8 mouse cellular contexts compared by ENCODE assay signal in the genomic region with DNA sequence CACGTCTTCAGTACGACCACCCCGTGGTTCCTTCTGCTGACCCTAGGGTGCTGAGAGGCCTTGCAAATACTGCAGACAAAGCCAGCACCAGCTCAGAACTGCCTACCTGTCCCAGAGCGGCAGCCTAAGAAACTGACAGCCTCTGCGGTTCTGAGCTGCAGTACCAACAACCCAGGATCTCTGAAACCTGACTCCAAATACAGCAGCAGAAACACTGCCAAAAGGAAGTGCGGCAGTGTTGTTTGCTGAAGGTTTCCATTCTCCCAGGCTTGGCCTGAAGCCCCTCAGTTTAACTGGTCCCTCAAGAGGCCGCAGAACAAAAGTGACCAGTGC. TPM values are rescaled to one million over a fixed set of nuclear protein-coding genes. Genes with fewer than 3 reads are reported as not detected.
A peak's percentile ranks its signal among the peaks of the same experiment; 100 is the strongest.
DNase-seq lines count a peak whose midpoint lies in the region; ATAC-seq and TF ChIP-seq lines count a peak whose summit lies in the region.

No protein-coding gene starts in this region.

- no peak for TF ChIP-seq POLR2A in lung, adult 2 months (IDR thresholded peaks at IDR 0.05; ENCODE audit: borderline replicate concordance, extremely low read depth, low read depth, low read length)

- no peak for TF ChIP-seq CTCF in G1E (IDR thresholded peaks at IDR 0.05; ENCODE audit: low read depth, low read length)
- TF ChIP-seq CTCF in lung, adult 2 months (IDR thresholded peaks at IDR 0.05; ENCODE audit: insufficient read depth, low read length), result no peak

- H3K4me3 ChIP-seq in G1E (ENCODE audit: low read depth, low read length), result peak overlapping the region; percentile 77; the same call in 1 of the 2 replicates
- peak overlapping the region; percentile 92 for H3K4me3 ChIP-seq in forebrain, embryonic 13.5 days
- H3K4me3 ChIP-seq in intestine, embryonic 14.5 days (ENCODE audit: low read depth, low read length), result peak overlapping the region; percentile 83
- H3K4me3 ChIP-seq in lung, adult 2 months (replicated peaks; ENCODE audit: extremely low read depth, low read depth, low read length), result peak overlapping the region; percentile 74
- peak overlapping the region; percentile 78 for H3K4me3 ChIP-seq in stomach, embryonic 15.5 days (replicated peaks)

- no peak for ATAC-seq in G1E (ENCODE audit: extremely low read depth, insufficient number of reproducible peaks, low FRiP score, poor library complexity, severe bottlenecking)
- ATAC-seq in forebrain, embryonic 13.5 days, result no peak
- ATAC-seq in intestine, embryonic 14.5 days (replicated peaks; ENCODE audit: low FRiP score, low TSS enrichment, low read depth), result no peak
- ATAC-seq in stomach, embryonic 15.5 days (ENCODE audit: insufficient read depth, low FRiP score, low read depth), result no peak

- H3K27me3 ChIP-seq in G1E (ENCODE audit: insufficient read depth, low read length), result no peaks in the 10 kb centered on the region
- H3K27me3 ChIP-seq in forebrain, embryonic 13.5 days, result no peaks in the 10 kb centered on the region
- H3K27me3 ChIP-seq in intestine, embryonic 14.5 days (replicated peaks; ENCODE audit: control insufficient read depth, insufficient read depth, low read length), result no peaks in the 10 kb centered on the region
- H3K27me3 ChIP-seq in stomach, embryonic 15.5 days (replicated peaks), result no peaks in the 10 kb centered on the region

- peak overlapping the region; percentile 95 for H3K9ac ChIP-seq in forebrain, embryonic 13.5 days
- H3K9ac ChIP-seq in intestine, embryonic 14.5 days (ENCODE audit: low read length), result peak overlapping the region; percentile 86
- peak overlapping the region; percentile 17; the same call in 1 of the 2 replicates for H3K9ac ChIP-seq in stomach, embryonic 15.5 days

- H3K4me1 ChIP-seq in G1E (ENCODE audit: insufficient read depth, low read depth, low read length), result peaks cover 51% of the 10 kb centered on the region
- H3K4me1 ChIP-seq in forebrain, embryonic 13.5 days, result peaks cover 43% of the 10 kb centered on the region
- peaks cover 32% of the 10 kb centered on the region for H3K4me1 ChIP-seq in intestine, embryonic 14.5 days (replicated peaks; ENCODE audit: control insufficient read depth, insufficient read depth, low read length)
- peaks cover 15% of the 10 kb centered on the region for H3K4me1 ChIP-seq in lung, adult 2 months (ENCODE audit: control insufficient read depth, insufficient read depth, low read length)
- H3K4me1 ChIP-seq in stomach, embryonic 15.5 days, result peaks cover 30% of the 10 kb centered on the region

- H3K27ac ChIP-seq in forebrain, embryonic 13.5 days, result no peak overlapping the region
- peak overlapping the region; percentile 43; the same call in 1 of the 2 replicates for H3K27ac ChIP-seq in intestine, embryonic 14.5 days (ENCODE audit: low read depth)
- peak overlapping the region; percentile 91; the same call in 1 of the 2 replicates for H3K27ac ChIP-seq in stomach, embryonic 15.5 days

- H3K9me3 ChIP-seq in G1E (replicated peaks), result no peaks in the 10 kb centered on the region
- no peaks in the 10 kb centered on the region for H3K9me3 ChIP-seq in forebrain, embryonic 13.5 days (replicated peaks)
- no peaks in the 10 kb centered on the region for H3K9me3 ChIP-seq in intestine, embryonic 14.5 days (ENCODE audit: control insufficient read depth, low read length)
- H3K9me3 ChIP-seq in stomach, embryonic 15.5 days, result no peaks in the 10 kb centered on the region

- peaks cover 33% of the 10 kb centered on the region for H3K36me3 ChIP-seq in G1E (replicated peaks)
- no peaks in the 10 kb centered on the region for H3K36me3 ChIP-seq in forebrain, embryonic 13.5 days (ENCODE audit: poor library complexity, severe bottlenecking)
- H3K36me3 ChIP-seq in intestine, embryonic 14.5 days (ENCODE audit: control insufficient read depth, insufficient read depth, low read length), result 0 out of 2 replicates have a peak, but pooled peaks cover 4% of the 10 kb centered on the region
- no peaks in the 10 kb centered on the region for H3K36me3 ChIP-seq in stomach, embryonic 15.5 days

- peak overlapping the region; percentile 72 for H3K4me2 ChIP-seq in forebrain, embryonic 13.5 days
- peak overlapping the region; percentile 91 for H3K4me2 ChIP-seq in intestine, embryonic 14.5 days (ENCODE audit: low read length)
- peak overlapping the region; percentile 80 for H3K4me2 ChIP-seq in stomach, embryonic 15.5 days

- 33% methylated on average over 7 of the region's 7 CpGs for WGBS in forebrain, embryonic 13.5 days
- 13% methylated on average over 7 of the region's 7 CpGs for WGBS in intestine, embryonic 14.5 days
- WGBS in lung, adult 2 months, result 6% methylated on average over 7 of the region's 7 CpGs
- 16% methylated on average over 7 of the region's 7 CpGs for WGBS in stomach, embryonic 15.5 days

- DNase-seq in 3T3-L1 (ENCODE audit: low read depth, low spot score), result peak; percentile 74
- no peak for DNase-seq in G1E (ENCODE audit: low spot score)
- peak; percentile 52 for DNase-seq in intestine, embryonic 14.5 days (ENCODE audit: low spot score)
- DNase-seq in lung, adult 2 months, result peak; percentile 34
- DNase-seq in frontal cortex, postnatal 25 days (ENCODE audit: low spot score in 2 of 2), result no peak
- no peak for DNase-seq in ovary, postnatal 14 days (ENCODE audit: low spot score)

RNA-seq across cellular contexts. Expression of gene Dexi, which starts 1.3 kb away (rescaled TPM):
- 7.1 and 12.1 TPM in 2 replicates for total RNA-seq in G1E (2014; fragmentation: Nextera tagmentation)
- total RNA-seq in G1E (2017), result 5.0 and 7.5 TPM in 2 replicates
- polyA plus RNA-seq in G1E (2012), result 20.2 and 23.2 TPM in 2 replicates
- polyA plus RNA-seq in forebrain, embryonic 13.5 days (2015; fragmentation: Nextera tagmentation; extraction: Ambion mirVana), result 15.0 and 17.3 TPM in 2 replicates
- 21.2 and 26.5 TPM in 2 replicates for polyA plus RNA-seq in intestine, embryonic 14.5 days (2014; fragmentation: Nextera tagmentation; extraction: Ambion mirVana)
- polyA plus RNA-seq in lung, adult 2 months (2012; rRNA removed), result 56.1 and 59.5 TPM in 2 replicates
- polyA plus RNA-seq in stomach, embryonic 15.5 days (2015; fragmentation: Nextera tagmentation; extraction: Ambion mirVana), result 19.3 and 22.2 TPM in 2 replicates

RNA-seq across cellular contexts. Expression of gene Clec16a, which starts 3.6 kb away (rescaled TPM):
- total RNA-seq in G1E (2014; fragmentation: Nextera tagmentation), result 47.7 and 47.9 TPM in 2 replicates
- 11.9 and 12.6 TPM in 2 replicates for total RNA-seq in G1E (2017)
- polyA plus RNA-seq in G1E (2012), result 15.4 and 18.1 TPM in 2 replicates
- 54.3 and 61.7 TPM in 2 replicates for polyA plus RNA-seq in forebrain, embryonic 13.5 days (2015; fragmentation: Nextera tagmentation; extraction: Ambion mirVana)
- polyA plus RNA-seq in intestine, embryonic 14.5 days (2014; fragmentation: Nextera tagmentation; extraction: Ambion mirVana), result 26.6 and 30.2 TPM in 2 replicates
- polyA plus RNA-seq in lung, adult 2 months (2012; rRNA removed), result 12.7 and 18.3 TPM in 2 replicates
- polyA plus RNA-seq in stomach, embryonic 15.5 days (2015; fragmentation: Nextera tagmentation; extraction: Ambion mirVana), result 31.0 and 31.5 TPM in 2 replicates

Comparison
In these comparisons a context has a peak if more than half of its experiments do, and no peak if none do; other contexts are left out.
1. DNase-seq: peak in 3T3-L1 (single experiment), intestine, embryonic 14.5 days (single experiment) and lung, adult 2 months (single experiment); none in G1E (single experiment), frontal cortex, postnatal 25 days (0 of 2) and ovary, postnatal 14 days (single experiment).
2. H3K9ac ChIP-seq: peak in every context shown above with its lines; median percentile 95 in forebrain, embryonic 13.5 days; 86 in intestine, embryonic 14.5 days; 17 in stomach, embryonic 15.5 days.
3. Peak in every context shown above with its lines, with median percentiles within 50 percentile points of each other: H3K4me3 ChIP-seq and H3K4me2 ChIP-seq.